Mouse (Mus musculus): Measurements from ENCODE around the gene Syt8.

DNA sequence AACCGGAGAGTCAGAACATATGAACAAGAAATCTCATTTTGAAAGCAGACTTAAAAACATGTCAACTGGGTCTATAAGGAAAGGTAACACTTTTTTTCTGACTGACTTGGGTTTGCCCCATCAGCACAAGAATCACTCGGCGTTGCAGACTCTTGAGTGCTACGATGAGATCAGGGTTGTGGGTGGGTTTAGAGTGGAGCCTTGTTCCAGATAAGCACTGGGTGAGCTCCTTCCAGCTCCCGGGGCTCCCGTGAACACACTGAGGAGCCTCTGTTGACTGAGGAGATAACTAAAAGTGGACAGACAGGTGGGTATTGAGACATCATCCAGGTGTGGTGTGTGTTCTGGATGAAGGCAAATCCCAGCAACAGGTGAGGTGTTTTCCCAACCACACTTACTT, 21.4 kb upstream of the Syt8 start:
- no peak for TF ChIP-seq POLR2A (IDR thresholded peaks at IDR 0.05; ENCODE audit: insufficient read depth, low read length)
- TF ChIP-seq CTCF (IDR thresholded peaks at IDR 0.05; ENCODE audit: low read depth, low read length), result no peak
- no peak for TF ChIP-seq EP300 (IDR thresholded peaks at IDR 0.05; ENCODE audit: insufficient read depth, low read depth, low read length)

All from ES-Bruce4 (cell line).